Mouse (Mus musculus): Measurements from ENCODE around the gene Spcs2. TPM values are rescaled to one million over a fixed set of nuclear protein-coding genes. Genes with fewer than 3 reads are reported as not detected.

Spcs2 gene
- polyA plus RNA-seq, 1 experiment: 111 TPM

DNA sequence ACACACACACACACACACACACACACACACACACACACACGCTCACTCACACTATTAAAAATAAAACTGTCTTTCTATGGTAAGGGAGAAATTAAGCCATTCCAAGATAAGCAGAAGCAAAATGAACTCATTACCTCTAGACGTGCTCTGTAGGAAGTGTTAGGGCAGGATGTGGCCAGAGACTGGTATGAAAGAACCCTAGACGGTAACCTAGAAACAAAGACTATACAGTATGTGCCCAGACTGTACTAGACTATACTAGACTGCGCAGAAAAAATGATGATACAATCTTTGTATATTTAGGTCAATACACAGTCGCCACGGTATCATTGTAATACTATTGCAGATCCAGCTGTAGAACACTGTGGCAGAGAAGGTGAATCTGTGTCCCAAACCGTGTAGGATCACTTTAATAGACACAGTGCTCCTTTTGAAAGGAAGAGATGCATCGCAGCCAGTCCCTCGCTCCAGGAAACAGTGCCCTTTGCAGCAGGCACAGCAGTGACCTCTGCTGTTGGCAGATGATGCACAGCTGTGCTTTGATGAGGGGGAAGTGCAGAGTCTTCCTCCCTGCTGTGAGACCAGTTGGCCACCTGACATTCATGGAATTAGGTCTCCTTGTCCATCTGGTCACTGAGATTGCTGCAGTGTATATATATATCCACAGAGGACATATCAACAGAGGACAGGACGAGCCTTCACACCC is 26.1 kb upstream of the Spcs2 start:
- Histone ChIP-seq H3K79me2 (ENCODE audit: control insufficient read depth, insufficient read depth) (no peaks in the 10 kb centered on the region), H3K4me2 (ENCODE audit: low read depth) (no peak overlapping the region), H3ac (ENCODE audit: control insufficient read depth, insufficient read length) (no peak overlapping the region), H3K36me3 (ENCODE audit: control insufficient read depth, insufficient read depth) (no peaks in the 10 kb centered on the region), H3K4me3 (no peak overlapping the region), H3K27me3 (ENCODE audit: control insufficient read depth, insufficient read depth, insufficient read length) (peaks cover 4% of the 10 kb centered on the region)
- TF ChIP-seq SRF (IDR thresholded peaks at IDR 0.05; ENCODE audit: control insufficient read depth, insufficient read length, low read depth) (no peak), USF1 (IDR thresholded peaks at IDR 0.05; ENCODE audit: low read depth) (no peak), POLR2A (IDR thresholded peaks at IDR 0.05; ENCODE audit: insufficient read length, low read depth) (no peak), MYOD1 (IDR thresholded peaks at IDR 0.05; ENCODE audit: control insufficient read depth in 1 of 3, insufficient read length in 2 of 3, low read depth in 2 of 3) (no peak), MAX (IDR thresholded peaks at IDR 0.05; ENCODE audit: low read depth) (no peak), TCF12 (IDR thresholded peaks at IDR 0.05; ENCODE audit: insufficient read depth, poor library complexity, severe bottlenecking) (no peak), MYOG (IDR thresholded peaks at IDR 0.05; ENCODE audit: control insufficient read depth in 1 of 3, insufficient read depth in 1 of 3, insufficient read length in 2 of 3, low read depth in 2 of 3) (no peak), TCF3 (IDR thresholded peaks at IDR 0.05; ENCODE audit: insufficient read length, low read depth) (no peak), POLR2AphosphoS2 (IDR thresholded peaks at IDR 0.05; ENCODE audit: insufficient read length, low read depth) (no peak), CEBPB (IDR thresholded peaks at IDR 0.05; ENCODE audit: insufficient read depth, poor library complexity, severe bottlenecking) (no peak), REST (IDR thresholded peaks at IDR 0.05; ENCODE audit: insufficient read depth, insufficient read length) (no peak), E2F4 (IDR thresholded peaks at IDR 0.05; ENCODE audit: insufficient read depth) (no peak)

DNA sequence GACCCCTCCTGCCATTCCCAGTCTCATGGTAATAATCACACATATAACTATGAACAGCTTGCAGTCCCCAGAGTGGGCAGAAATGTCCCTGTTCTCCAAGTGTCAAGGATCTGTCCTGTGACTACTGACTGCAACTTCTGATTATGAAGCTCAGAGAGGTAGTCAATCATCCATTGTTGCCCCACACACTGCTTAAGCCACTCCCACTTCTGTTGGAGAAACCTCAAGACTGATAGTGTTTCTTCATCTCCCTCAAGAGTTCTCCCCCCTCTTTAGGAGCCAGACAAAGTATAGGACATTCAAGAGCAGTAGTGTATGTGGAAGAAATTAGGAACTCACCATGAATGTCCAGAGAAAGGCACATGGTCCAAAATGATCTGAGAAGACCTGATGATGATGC is 24.5 kb upstream of the Spcs2 start:
- H3K79me2 ChIP-seq (ENCODE audit: control insufficient read depth, insufficient read depth): no peaks in the 10 kb centered on the region
- no peaks in the 10 kb centered on the region for H3K27me3 ChIP-seq (ENCODE audit: control insufficient read depth, insufficient read depth, insufficient read length)
- no peak overlapping the region for H3K4me3 ChIP-seq
- H3K4me2 ChIP-seq (ENCODE audit: low read depth): no peak overlapping the region
- H3K36me3 ChIP-seq (ENCODE audit: control insufficient read depth, insufficient read depth): no peaks in the 10 kb centered on the region
- no peak overlapping the region for H3ac ChIP-seq (ENCODE audit: control insufficient read depth, insufficient read length)
- TF ChIP-seq POLR2A (IDR thresholded peaks at IDR 0.05; ENCODE audit: insufficient read length, low read depth) (no peak), POLR2AphosphoS2 (IDR thresholded peaks at IDR 0.05; ENCODE audit: insufficient read length, low read depth) (no peak), E2F4 (IDR thresholded peaks at IDR 0.05; ENCODE audit: insufficient read depth) (no peak)

DNA sequence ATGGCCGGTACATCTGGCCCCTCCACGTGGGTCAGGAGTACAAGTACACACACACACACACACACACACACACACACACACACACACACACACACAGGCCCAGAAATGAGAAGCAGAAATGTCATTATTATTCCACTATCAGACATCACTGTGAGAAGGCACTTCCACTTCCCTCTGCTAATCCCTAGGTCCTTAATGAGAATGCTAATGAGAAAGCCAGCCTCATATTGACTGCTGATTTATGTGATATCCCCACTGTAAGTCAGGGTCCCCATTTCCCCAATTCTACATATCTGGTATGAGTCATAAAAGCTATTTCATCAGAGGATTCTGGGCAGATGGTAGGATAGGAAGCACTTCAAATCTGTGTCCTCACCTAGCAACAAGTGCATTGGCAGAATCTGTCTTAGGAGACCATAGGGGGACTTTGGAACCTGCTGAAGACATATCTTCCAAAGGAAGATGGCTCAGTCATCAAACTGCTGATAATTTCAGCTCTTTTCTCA is 24.0 kb upstream of the Spcs2 start:
- no peak overlapping the region for H3K4me3 ChIP-seq
- H3K36me3 ChIP-seq (ENCODE audit: control insufficient read depth, insufficient read depth): no peaks in the 10 kb centered on the region
- TF ChIP-seq CEBPB (IDR thresholded peaks at IDR 0.05; ENCODE audit: insufficient read depth, poor library complexity, severe bottlenecking): no peak
- TF ChIP-seq POLR2AphosphoS2 (IDR thresholded peaks at IDR 0.05; ENCODE audit: insufficient read length, low read depth): no peak
- TF ChIP-seq TCF12 (IDR thresholded peaks at IDR 0.05; ENCODE audit: insufficient read depth, poor library complexity, severe bottlenecking): no peak
- TF ChIP-seq TCF3 (IDR thresholded peaks at IDR 0.05; ENCODE audit: insufficient read length, low read depth): no peak
- no peak for TF ChIP-seq SRF (IDR thresholded peaks at IDR 0.05; ENCODE audit: control insufficient read depth, insufficient read length, low read depth)
- TF ChIP-seq MAX (IDR thresholded peaks at IDR 0.05; ENCODE audit: low read depth): no peak
- no peak for TF ChIP-seq REST (IDR thresholded peaks at IDR 0.05; ENCODE audit: insufficient read depth, insufficient read length)
- TF ChIP-seq MYOD1 (IDR thresholded peaks at IDR 0.05; ENCODE audit: control insufficient read depth in 1 of 3, insufficient read length in 2 of 3, low read depth in 2 of 3): no peak
- TF ChIP-seq POLR2A (IDR thresholded peaks at IDR 0.05; ENCODE audit: insufficient read length, low read depth): no peak
- H3K27me3 ChIP-seq (ENCODE audit: control insufficient read depth, insufficient read depth, insufficient read length): no peaks in the 10 kb centered on the region
- no peak overlapping the region for H3K4me2 ChIP-seq (ENCODE audit: low read depth)
- H3ac ChIP-seq (ENCODE audit: control insufficient read depth, insufficient read length): no peak overlapping the region
- H3K79me2 ChIP-seq (ENCODE audit: control insufficient read depth, insufficient read depth): no peaks in the 10 kb centered on the region

DNA sequence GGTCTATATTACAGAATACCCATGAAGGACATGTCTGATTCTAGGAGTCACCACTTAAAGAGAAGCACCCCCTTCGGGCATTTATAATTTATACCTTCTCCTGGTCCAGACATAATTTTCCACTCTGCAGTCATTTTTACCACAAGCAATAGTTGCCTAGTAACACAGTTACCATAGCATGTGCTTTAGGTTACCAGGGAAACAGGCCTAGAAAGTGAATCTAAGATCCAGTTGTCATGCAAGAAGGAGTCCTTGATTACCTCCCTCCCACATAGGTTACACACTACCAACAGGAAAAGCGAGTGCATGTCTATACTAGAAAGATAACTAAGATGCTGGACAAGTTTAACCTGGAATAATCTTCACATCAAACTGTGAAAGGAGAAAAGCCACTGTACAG is 15.0 kb upstream of the Spcs2 start:
- H3K36me3 ChIP-seq (ENCODE audit: control insufficient read depth, insufficient read depth): no peaks in the 10 kb centered on the region
- no peak overlapping the region for H3ac ChIP-seq (ENCODE audit: control insufficient read depth, insufficient read length)
- no peak overlapping the region for H3K4me3 ChIP-seq
- H3K27me3 ChIP-seq (ENCODE audit: control insufficient read depth, insufficient read depth, insufficient read length): peaks cover under 1% of the 10 kb centered on the region
- no peaks in the 10 kb centered on the region for H3K79me2 ChIP-seq (ENCODE audit: control insufficient read depth, insufficient read depth)
- H3K4me2 ChIP-seq (ENCODE audit: low read depth): no peak overlapping the region
- no peak for TF ChIP-seq SRF (IDR thresholded peaks at IDR 0.05; ENCODE audit: control insufficient read depth, insufficient read length, low read depth)
- no peak for TF ChIP-seq MAX (IDR thresholded peaks at IDR 0.05; ENCODE audit: low read depth)
- TF ChIP-seq CEBPB (IDR thresholded peaks at IDR 0.05; ENCODE audit: insufficient read depth, poor library complexity, severe bottlenecking): no peak
- TF ChIP-seq TCF12 (IDR thresholded peaks at IDR 0.05; ENCODE audit: insufficient read depth, poor library complexity, severe bottlenecking): no peak
- TF ChIP-seq MYOG (IDR thresholded peaks at IDR 0.05; ENCODE audit: control insufficient read depth in 1 of 3, insufficient read depth in 1 of 3, insufficient read length in 2 of 3, low read depth in 2 of 3): no peak
- no peak for TF ChIP-seq POLR2A (IDR thresholded peaks at IDR 0.05; ENCODE audit: insufficient read length, low read depth)
- TF ChIP-seq MYOD1 (IDR thresholded peaks at IDR 0.05; ENCODE audit: control insufficient read depth in 1 of 3, insufficient read length in 2 of 3, low read depth in 2 of 3): no peak
- TF ChIP-seq REST (IDR thresholded peaks at IDR 0.05; ENCODE audit: insufficient read depth, insufficient read length): no peak
- TF ChIP-seq USF1 (IDR thresholded peaks at IDR 0.05; ENCODE audit: low read depth): no peak
- no peak for TF ChIP-seq E2F4 (IDR thresholded peaks at IDR 0.05; ENCODE audit: insufficient read depth)
- no peak for TF ChIP-seq TCF3 (IDR thresholded peaks at IDR 0.05; ENCODE audit: insufficient read length, low read depth)
- no peak for TF ChIP-seq POLR2AphosphoS2 (IDR thresholded peaks at IDR 0.05; ENCODE audit: insufficient read length, low read depth)

DNA sequence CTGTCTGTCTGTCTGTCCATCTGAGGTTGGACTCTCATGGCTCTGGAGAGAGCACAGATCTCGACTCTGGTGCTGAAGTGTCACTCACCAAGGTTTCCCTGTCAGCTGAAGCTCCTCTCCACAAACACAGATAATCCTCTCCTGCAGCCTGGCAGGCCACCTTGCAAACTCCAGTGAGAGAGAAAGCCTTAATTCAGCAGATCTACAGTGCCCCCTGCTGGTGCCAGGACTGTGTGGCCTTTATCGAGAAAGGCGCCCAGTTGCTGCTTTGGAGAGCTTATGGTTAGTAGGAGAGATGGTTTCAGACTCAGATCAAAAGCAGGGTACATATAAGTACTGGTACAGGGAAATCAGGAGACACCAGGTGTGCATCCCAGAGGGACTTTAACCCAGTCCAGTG is 13.1 kb upstream of the Spcs2 start:
- Histone ChIP-seq H3ac (ENCODE audit: control insufficient read depth, insufficient read length) (no peak overlapping the region), H3K4me2 (ENCODE audit: low read depth) (no peak overlapping the region), H3K27me3 (ENCODE audit: control insufficient read depth, insufficient read depth, insufficient read length) (peaks cover 4% of the 10 kb centered on the region), H3K36me3 (ENCODE audit: control insufficient read depth, insufficient read depth) (no peaks in the 10 kb centered on the region), H3K4me3 (no peak overlapping the region), H3K79me2 (ENCODE audit: control insufficient read depth, insufficient read depth) (no peaks in the 10 kb centered on the region)
- TF ChIP-seq TCF3 (IDR thresholded peaks at IDR 0.05; ENCODE audit: insufficient read length, low read depth): no peak
- no peak for TF ChIP-seq MAX (IDR thresholded peaks at IDR 0.05; ENCODE audit: low read depth)
- TF ChIP-seq SRF (IDR thresholded peaks at IDR 0.05; ENCODE audit: control insufficient read depth, insufficient read length, low read depth): no peak
- no peak for TF ChIP-seq MYOG (IDR thresholded peaks at IDR 0.05; ENCODE audit: control insufficient read depth in 1 of 3, insufficient read depth in 1 of 3, insufficient read length in 2 of 3, low read depth in 2 of 3)
- TF ChIP-seq MYOD1 (IDR thresholded peaks at IDR 0.05; ENCODE audit: control insufficient read depth in 1 of 3, insufficient read length in 2 of 3, low read depth in 2 of 3): no peak
- TF ChIP-seq REST (IDR thresholded peaks at IDR 0.05; ENCODE audit: insufficient read depth, insufficient read length): no peak
- no peak for TF ChIP-seq TCF12 (IDR thresholded peaks at IDR 0.05; ENCODE audit: insufficient read depth, poor library complexity, severe bottlenecking)
- no peak for TF ChIP-seq POLR2AphosphoS2 (IDR thresholded peaks at IDR 0.05; ENCODE audit: insufficient read length, low read depth)
- TF ChIP-seq E2F4 (IDR thresholded peaks at IDR 0.05; ENCODE audit: insufficient read depth): no peak
- no peak for TF ChIP-seq CEBPB (IDR thresholded peaks at IDR 0.05; ENCODE audit: insufficient read depth, poor library complexity, severe bottlenecking)
- no peak for TF ChIP-seq POLR2A (IDR thresholded peaks at IDR 0.05; ENCODE audit: insufficient read length, low read depth)
- no peak for TF ChIP-seq USF1 (IDR thresholded peaks at IDR 0.05; ENCODE audit: low read depth)

Data from myocyte (in vitro differentiated cells).